Comparison of ENCODE assay signal across 35 mouse cellular contexts in genomic region chr10:58700160-58700559, GRCm38 (mm10). TPM values are rescaled to one million over a fixed set of nuclear protein-coding genes. Genes with fewer than 3 reads are reported as not detected.
DNase-seq lines count a peak whose midpoint lies in the region; ATAC-seq and TF ChIP-seq lines count a peak whose summit lies in the region.
"Had no signal": no experiment of that assay in that cellular context is flagged by ENCODE, and none has a peak within 500 bp of the region (broad histone marks: within the 10 kb centered on the region; RNA-seq: fewer than 3 reads in every experiment).

No protein-coding gene starts in this region.

- H3K4me2 ChIP-seq in kidney, postnatal 0 days (ENCODE audit: low read length), result 0 out of 2 replicates have a peak overlapping the region, but pooled peaks have one; percentile 4
- no peak overlapping the region for H3K4me2 ChIP-seq in midbrain, postnatal 0 days (ENCODE audit: low read depth, low read length, poor library complexity, severe bottlenecking)
- H3K4me2 ChIP-seq: embryonic facial prominence, embryonic 15.5 days; heart, embryonic 15.5 days; limb, embryonic 12.5 days; liver, embryonic 15.5 days; lung, embryonic 14.5 days; neural tube, embryonic 13.5 days had no signal

- no peak overlapping the region for H3K9ac ChIP-seq in kidney, postnatal 0 days (ENCODE audit: low read depth, low read length)
- no peak overlapping the region for H3K9ac ChIP-seq in midbrain, postnatal 0 days (replicated peaks; ENCODE audit: low read length, poor library complexity, severe bottlenecking)
- H3K9ac ChIP-seq: embryonic facial prominence, embryonic 15.5 days; heart, embryonic 15.5 days; limb, embryonic 12.5 days; liver, embryonic 15.5 days; lung, embryonic 14.5 days; neural tube, embryonic 13.5 days had no signal

- DNase-seq in heart, adult 11 months, result peak; percentile 4
- no peak for DNase-seq in heart, embryonic 10.5 days (ENCODE audit: low spot score)
- DNase-seq in kidney, postnatal 0 days (ENCODE audit: low spot score), result no peak
- DNase-seq in kidney, postnatal 4 days, result no peak
- DNase-seq in brain, embryonic 14.5 days (ENCODE audit: low read depth), result peak; percentile 45
- peak; percentile 47 for DNase-seq in midbrain, postnatal 0 days (ENCODE audit: low spot score)
- no peak for DNase-seq in cerebellum, adult 11-12 months
- DNase-seq: adrenal gland, postnatal 25 days; cerebellum, adult 2 months; cerebellum, postnatal 14 days; gastrocnemius, postnatal 10 days; kidney, adult 11 months; kidney, postnatal 25 days; lung, embryonic 14.5 days; lung, postnatal 14 days; thymus, adult 2 months; thymus, postnatal 4 days had no signal

- no peaks in the 10 kb centered on the region for H3K9me3 ChIP-seq in heart, embryonic 10.5 days
- no peaks in the 10 kb centered on the region for H3K9me3 ChIP-seq in kidney, postnatal 0 days (replicated peaks; ENCODE audit: low read length)
- no peaks in the 10 kb centered on the region for H3K9me3 ChIP-seq in midbrain, postnatal 0 days (ENCODE audit: low read length)
- H3K9me3 ChIP-seq: embryonic facial prominence, embryonic 10.5 days; embryonic facial prominence, embryonic 15.5 days; heart, embryonic 15.5 days; liver, embryonic 15.5 days; neural tube, embryonic 13.5 days had no signal

- no peak for TF ChIP-seq POLR2A in brain, embryonic 14.5 days (IDR thresholded peaks at IDR 0.05; ENCODE audit: borderline replicate concordance, extremely low read depth, insufficient read depth, insufficient read length, poor library complexity, severe bottlenecking)

- H3K4me3 ChIP-seq in heart, embryonic 10.5 days, result no peak overlapping the region
- H3K4me3 ChIP-seq in kidney, postnatal 0 days (replicated peaks; ENCODE audit: low read depth, low read length), result no peak overlapping the region
- no peak overlapping the region for H3K4me3 ChIP-seq in midbrain, postnatal 0 days (ENCODE audit: low read depth, low read length)
- H3K4me3 ChIP-seq: embryonic facial prominence, embryonic 10.5 days; embryonic facial prominence, embryonic 15.5 days; heart, embryonic 15.5 days; layer of hippocampus, adult 2 months; left cerebral cortex, adult 2 months; limb, embryonic 12.5 days; liver, embryonic 15.5 days; myocyte; neural tube, embryonic 13.5 days had no signal

- H3K27me3 ChIP-seq in heart, embryonic 10.5 days (ENCODE audit: insufficient read depth, poor library complexity, severe bottlenecking), result no peaks in the 10 kb centered on the region
- H3K27me3 ChIP-seq in kidney, postnatal 0 days (ENCODE audit: insufficient read depth, low read length), result no peaks in the 10 kb centered on the region
- H3K27me3 ChIP-seq in midbrain, postnatal 0 days (ENCODE audit: insufficient read depth, low read length), result no peaks in the 10 kb centered on the region
- H3K27me3 ChIP-seq: embryonic facial prominence, embryonic 15.5 days; heart, embryonic 15.5 days; limb, embryonic 12.5 days; liver, embryonic 15.5 days; neural tube, embryonic 13.5 days had no signal

- H3K27ac ChIP-seq in heart, embryonic 10.5 days, result no peak overlapping the region
- no peak overlapping the region for H3K27ac ChIP-seq in kidney, postnatal 0 days
- H3K27ac ChIP-seq in midbrain, postnatal 0 days (ENCODE audit: low read depth, low read length), result 0 out of 2 replicates have a peak overlapping the region, but pooled peaks have one; percentile 44
- H3K27ac ChIP-seq: embryonic facial prominence, embryonic 10.5 days; embryonic facial prominence, embryonic 15.5 days; heart, embryonic 15.5 days; layer of hippocampus, adult 2 months; left cerebral cortex, adult 2 months; limb, embryonic 12.5 days; liver, embryonic 15.5 days; neural tube, embryonic 13.5 days had no signal

- no peak for ATAC-seq in kidney, postnatal 0 days (replicated peaks; ENCODE audit: low FRiP score, low read depth)
- peak; percentile 74 for ATAC-seq in midbrain, postnatal 0 days (ENCODE audit: low FRiP score)
- ATAC-seq: CD4-positive, CD25-positive, alpha-beta regulatory T cell, adult 4 months had no signal

- WGBS in heart, embryonic 10.5 days, result 54% methylated on average over 4 of the region's 4 CpGs
- WGBS in kidney, postnatal 0 days, result 35% methylated on average over 4 of the region's 4 CpGs
- WGBS in midbrain, postnatal 0 days, result 17% methylated on average over 4 of the region's 4 CpGs

- no peak for TF ChIP-seq CTCF in kidney, postnatal 0 days (IDR thresholded peaks at IDR 0.05; ENCODE audit: low read depth)
- no peak for TF ChIP-seq CTCF in brain, embryonic 14.5 days (IDR thresholded peaks at IDR 0.05; ENCODE audit: borderline replicate concordance, extremely low read depth, insufficient read depth, insufficient read length)
- TF ChIP-seq CTCF in midbrain, postnatal 0 days (IDR thresholded peaks at IDR 0.05), result no peak

- no peaks in the 10 kb centered on the region for H3K36me3 ChIP-seq in heart, embryonic 10.5 days
- no peaks in the 10 kb centered on the region for H3K36me3 ChIP-seq in kidney, postnatal 0 days (ENCODE audit: insufficient read depth, low read length)
- H3K36me3 ChIP-seq in midbrain, postnatal 0 days (ENCODE audit: insufficient read depth, low read length), result no peaks in the 10 kb centered on the region
- H3K36me3 ChIP-seq: embryonic facial prominence, embryonic 10.5 days; embryonic facial prominence, embryonic 15.5 days; heart, embryonic 15.5 days; limb, embryonic 12.5 days; liver, embryonic 15.5 days; neural tube, embryonic 13.5 days had no signal

- no peaks in the 10 kb centered on the region for H3K4me1 ChIP-seq in heart, embryonic 10.5 days
- no peaks in the 10 kb centered on the region for H3K4me1 ChIP-seq in kidney, postnatal 0 days (replicated peaks; ENCODE audit: insufficient read depth, low read length)
- H3K4me1 ChIP-seq in midbrain, postnatal 0 days (ENCODE audit: insufficient read depth, low read length), result no peaks in the 10 kb centered on the region
- H3K4me1 ChIP-seq: embryonic facial prominence, embryonic 15.5 days; heart, embryonic 15.5 days; liver, embryonic 15.5 days had no signal

RNA-seq across cellular contexts. Expression of gene Gm17542, which starts 17.9 kb away (rescaled TPM):
- not detected in 2 replicates for polyA plus RNA-seq in heart, embryonic 10.5 days (2016; fragmentation: Nextera tagmentation; extraction: Ambion mirVana)
- polyA plus RNA-seq in kidney, postnatal 0 days (2015; fragmentation: Nextera tagmentation; extraction: Ambion mirVana), result not detected in 2 replicates
- polyA plus RNA-seq in brain, embryonic 14.5 days (2012; rRNA removed), result not detected in 2 replicates
- not detected in 2 replicates for total RNA-seq in midbrain, postnatal 0 days (2014; rRNA removed)
- not detected in 2 replicates for polyA plus RNA-seq in midbrain, postnatal 0 days (2015; fragmentation: Nextera tagmentation; extraction: Ambion mirVana)
- total RNA-seq: adrenal gland, adult 18-20 months; adrenal gland, postnatal 25 days; gastrocnemius, postnatal 10 days; heart, postnatal 25 days; layer of hippocampus, adult 2 months; layer of hippocampus, postnatal 14 days; left cerebral cortex, adult 2 months; left cerebral cortex, postnatal 25 days; liver, adult 2 months had no signal
- polyA plus RNA-seq: CD4-positive, CD25-positive, alpha-beta regulatory T cell, adult 4 months; cerebellum, adult 2 months; cortical plate, adult 2 months; embryonic facial prominence, embryonic 10.5 days; embryonic facial prominence, embryonic 15.5 days; gonadal fat pad, adult 2 months; heart, embryonic 15.5 days; kidney, embryonic 14.5 days; limb, embryonic 12.5 days; liver, adult 2 months; liver, embryonic 15.5 days; lung, embryonic 14.5 days; myocyte; neural tube, embryonic 13.5 days; thymus, adult 2 months had no signal

RNA-seq across cellular contexts. Expression of gene Edar, which starts 24.7 kb away (rescaled TPM):
- 0.09 TPM in 1 of 2 replicates, not detected in the other for polyA plus RNA-seq in heart, embryonic 10.5 days (2016; fragmentation: Nextera tagmentation; extraction: Ambion mirVana)
- polyA plus RNA-seq in kidney, postnatal 0 days (2015; fragmentation: Nextera tagmentation; extraction: Ambion mirVana), result 0.51 and 0.64 TPM in 2 replicates
- polyA plus RNA-seq in brain, embryonic 14.5 days (2012; rRNA removed), result 0.67 and 0.97 TPM in 2 replicates
- total RNA-seq in midbrain, postnatal 0 days (2014; rRNA removed), result 0.33 and 0.85 TPM in 2 replicates
- polyA plus RNA-seq in midbrain, postnatal 0 days (2015; fragmentation: Nextera tagmentation; extraction: Ambion mirVana), result 0.13 and 0.16 TPM in 2 replicates
- polyA plus RNA-seq: CD4-positive, CD25-positive, alpha-beta regulatory T cell, adult 4 months; liver, embryonic 15.5 days; myocyte had no signal

Comparison
In these comparisons a context has a peak if more than half of its experiments do, and no peak if none do; other contexts are left out.
1. DNase-seq: peak in heart, adult 11 months (single experiment), brain, embryonic 14.5 days (single experiment) and midbrain, postnatal 0 days (single experiment); none in heart, embryonic 10.5 days (single experiment), kidney, postnatal 0 days (single experiment), kidney, postnatal 4 days (0 of 2) and cerebellum, adult 11-12 months (single experiment).